Mouse (Mus musculus): Measurements from ENCODE around the gene Chn1.

DNA sequence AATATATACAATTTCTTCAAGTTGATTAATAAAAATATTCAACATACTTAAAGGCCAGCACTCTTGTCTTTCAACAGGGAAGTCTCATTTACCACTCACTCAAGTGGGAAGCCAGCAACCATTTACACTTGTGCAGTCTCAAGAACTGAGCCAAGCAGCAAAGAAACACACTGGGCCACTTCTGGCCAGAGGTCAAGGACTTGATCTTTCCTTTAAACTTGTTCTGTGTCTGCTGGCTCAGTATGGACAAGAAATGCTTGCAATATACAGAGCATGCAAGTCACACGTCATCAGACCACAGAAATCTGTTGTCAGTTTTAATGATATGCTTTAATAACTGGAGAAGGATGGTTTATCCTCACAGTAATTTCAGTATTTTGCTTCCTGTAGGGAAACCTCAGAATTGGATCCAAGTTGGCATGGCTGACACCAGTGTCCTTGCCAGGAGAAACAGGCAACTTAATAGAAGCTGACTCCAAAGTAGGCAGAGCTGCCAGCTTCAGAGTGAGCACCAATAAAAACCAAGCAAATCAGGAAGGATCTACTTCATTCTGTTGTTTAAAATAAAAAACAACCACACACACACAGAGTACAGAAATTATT is 94.6 kb downstream of the Chn1 start:
- no peak for TF ChIP-seq CTCF (IDR thresholded peaks at IDR 0.05; ENCODE audit: control insufficient read depth, insufficient read depth, insufficient read length)
- TF ChIP-seq MAX (IDR thresholded peaks at IDR 0.05): no peak
